Mouse (Mus musculus): ENCODE measurements around the gene Abcd3. TPM values are rescaled to one million over a fixed set of nuclear protein-coding genes. Genes with fewer than 3 reads are reported as not detected.

Gene Abcd3
- polyA plus RNA-seq, 1 experiment from 2014 or later, result 115 TPM

GRCm38 (mm10) chr3:121723968-121724524, 91.1 kb downstream of the Abcd3 start:
- ATAC-seq (no peak), DNase-seq (ENCODE audit: low read depth, low spot score) (no peak)
- in situ Hi-C loops (cut with MboI; ENCODE audit: low pct_unique_long_range_greater_than_20kb), result loop anchor here (5.0 kb wide), 2 partner anchors 37 to 72 kb away; no protein-coding TSS in a partner anchor
- ChIA-PET POLR2A (interaction anchor here (0.7 to 3.1 kb wide), 18 partner anchors 12 to 837 kb away, joined by 3 to 15 read pairs (median 4); no protein-coding TSS in a partner anchor), CTCF (interaction anchor here (0.8 to 5.6 kb wide), 15 partner anchors 9 to 188 kb away, joined by 3 to 91 read pairs (median 6); no protein-coding TSS in a partner anchor)
- H3K27me3 ChIP-seq, result no peaks in the 10 kb centered on the region
- no peak for TF ChIP-seq CTCF (IDR thresholded peaks at IDR 0.05)

DNA sequence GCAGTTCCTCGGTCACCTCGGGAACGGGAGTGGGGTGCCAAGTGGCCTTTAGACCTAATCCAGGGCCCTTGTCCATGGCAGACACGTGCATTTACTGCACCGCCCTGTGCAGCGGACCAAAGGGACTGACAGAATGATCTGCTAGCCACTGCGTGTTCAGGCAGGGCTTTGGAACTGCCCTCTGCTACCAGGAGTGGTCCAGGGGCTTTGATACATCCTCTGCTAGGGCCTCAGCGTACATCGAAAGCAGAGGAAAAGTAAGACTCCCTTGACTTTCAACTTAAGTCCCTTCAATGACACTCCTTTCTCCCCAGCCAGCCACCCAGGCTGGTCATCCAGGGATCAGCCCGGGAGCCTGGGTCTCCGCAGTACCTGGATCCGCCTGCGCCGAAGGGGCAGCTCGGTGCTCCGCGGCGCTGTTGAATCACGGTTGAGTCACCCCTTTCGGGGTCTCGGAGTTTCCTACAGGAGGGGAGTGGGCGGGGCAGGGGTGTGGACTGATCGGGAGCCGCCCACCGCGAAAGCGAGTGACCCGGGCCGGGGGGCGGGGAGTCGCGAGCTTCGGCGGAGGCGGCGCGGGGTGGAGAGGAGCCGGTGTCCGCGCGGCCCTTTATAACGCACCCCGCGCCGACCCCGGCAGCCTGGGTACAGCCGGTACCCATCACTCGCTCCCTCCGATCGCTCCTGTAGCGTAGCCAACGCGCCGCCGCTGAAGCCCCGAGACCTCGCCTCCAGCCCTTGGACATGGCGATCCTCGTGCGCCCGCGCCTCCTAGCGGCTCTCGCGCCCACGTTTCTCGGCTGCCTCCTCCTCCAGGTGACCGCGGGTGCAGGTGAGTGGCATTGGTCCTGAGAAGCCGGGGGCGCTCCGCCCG, 91.9 kb downstream of the Abcd3 start, which contains the start of gene F3:
F3 (plus strand) TSS at position 567 of the 874 bp plus-strand sequence.
- DNase-seq (ENCODE audit: low read depth, low spot score) (no peak), ATAC-seq (peak; percentile 80)
- CTCF ChIA-PET, result interaction anchor here (0.7 to 5.6 kb wide), 20 partner anchors 10 to 187 kb away, joined by 3 to 91 read pairs (median 4); no protein-coding TSS in a partner anchor
- TF ChIP-seq CTCF (IDR thresholded peaks at IDR 0.05), result no peak
- POLR2A ChIA-PET, result interaction anchor here (0.7 to 3.1 kb wide), 14 partner anchors 13 to 107 kb away, joined by 3 to 15 read pairs (median 5); no protein-coding TSS in a partner anchor
- in situ Hi-C loops (cut with MboI; ENCODE audit: low pct_unique_long_range_greater_than_20kb), result loop anchor here (5.0 kb wide), 2 partner anchors 36 to 71 kb away; no protein-coding TSS in a partner anchor
- H3K27me3 ChIP-seq, result no peaks in the 10 kb centered on the region

GRCm38 (mm10) chr3:121721691-121722070, 93.4 kb downstream of the Abcd3 start:
- CTCF ChIA-PET, result interaction anchor here (0.9 to 5.6 kb wide), 14 partner anchors 12 to 150 kb away, joined by 3 to 33 read pairs (median 4); no protein-coding TSS in a partner anchor

DNA sequence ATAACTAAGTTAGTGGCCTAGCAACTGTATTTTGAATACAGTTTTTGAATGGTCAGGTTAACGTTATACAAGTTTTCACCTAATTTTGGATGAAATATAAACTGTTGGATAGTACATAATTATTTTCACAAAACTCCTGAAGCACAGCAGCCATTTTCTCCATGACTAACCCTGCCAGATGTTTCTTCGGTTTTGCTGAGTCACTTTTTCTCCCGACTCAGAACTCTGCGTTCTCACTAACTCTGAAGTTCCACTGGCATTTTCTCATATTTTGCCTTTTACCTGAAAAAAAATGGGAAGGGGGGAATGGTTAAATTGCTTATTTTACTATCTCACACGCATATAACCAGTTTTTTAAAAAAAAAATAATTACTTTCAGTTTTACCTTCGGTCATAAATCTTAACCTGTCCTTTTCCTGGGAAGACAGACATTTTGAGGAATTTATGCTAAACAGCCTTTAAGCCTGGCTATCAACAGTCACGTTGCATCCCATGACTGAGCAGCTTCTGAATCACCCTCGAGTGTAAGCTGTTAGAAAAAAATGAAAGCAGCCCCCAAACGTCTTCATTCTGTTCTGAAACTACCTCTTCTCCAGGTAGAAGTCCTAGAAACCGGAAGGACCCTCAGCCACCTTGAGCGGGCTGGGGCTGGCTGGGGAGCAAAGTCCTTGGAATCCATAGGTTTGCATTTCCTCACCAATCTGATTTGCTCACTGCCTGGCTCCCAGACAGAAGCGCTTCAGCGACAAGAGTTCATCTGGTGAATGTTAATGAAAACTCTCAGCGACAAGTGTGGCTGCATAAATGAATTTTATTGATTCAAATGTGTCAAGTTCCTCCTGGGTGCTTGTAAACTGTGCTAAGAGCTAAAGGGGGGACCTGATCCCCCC, 94.1 kb downstream of the Abcd3 start:
- no peak for DNase-seq (ENCODE audit: low read depth, low spot score)
- no peaks in the 10 kb centered on the region for H3K27me3 ChIP-seq
- ChIA-PET CTCF (interaction anchor here (0.9 to 5.6 kb wide), 12 partner anchors 13 to 150 kb away, joined by 3 to 33 read pairs (median 5); no protein-coding TSS in a partner anchor), POLR2A (interaction anchor here (0.6 to 1.5 kb wide), 8 partner anchors 8 to 455 kb away, joined by 3 to 5 read pairs (median 3); no protein-coding TSS in a partner anchor)
- TF ChIP-seq CTCF (IDR thresholded peaks at IDR 0.05), result no peak
- in situ Hi-C loops (cut with MboI; ENCODE audit: low pct_unique_long_range_greater_than_20kb), result loop anchor here (5.0 kb wide), 2 partner anchors 34 to 69 kb away; no protein-coding TSS in a partner anchor
- ATAC-seq, result no peak

More at GRCm38 (mm10) chr3:121721691-121722070, 93.4 kb downstream of the Abcd3 start:
- TF ChIP-seq CTCF (IDR thresholded peaks at IDR 0.05), result no peak
- POLR2A ChIA-PET, result interaction anchor here (0.6 to 1.5 kb wide), 6 partner anchors 9 to 454 kb away, joined by 3 to 4 read pairs (median 3); no protein-coding TSS in a partner anchor
- H3K27me3 ChIP-seq, result no peaks in the 10 kb centered on the region
- no peak for DNase-seq (ENCODE audit: low read depth, low spot score)
- in situ Hi-C loops (cut with MboI; ENCODE audit: low pct_unique_long_range_greater_than_20kb), result loop anchor here (5.0 kb wide), 2 partner anchors 34 to 69 kb away; no protein-coding TSS in a partner anchor
- ATAC-seq, result no peak

- ChIA-PET CTCF (interaction anchor here (3.2 kb wide), 1 partner anchor 17 kb away, joined by 17 read pairs; no protein-coding TSS in a partner anchor), POLR2A (interaction anchor here (1.5 kb wide), 1 partner anchor 17 kb away, joined by 5 read pairs; no protein-coding TSS in a partner anchor)
- ATAC-seq (no peak), DNase-seq (ENCODE audit: low read depth, low spot score) (no peak)
- in situ Hi-C loops (cut with MboI; ENCODE audit: low pct_unique_long_range_greater_than_20kb), result loop anchor here (5.0 kb wide), 2 partner anchors 32 to 67 kb away; no protein-coding TSS in a partner anchor
- no peak for TF ChIP-seq CTCF (IDR thresholded peaks at IDR 0.05)
- H3K27me3 ChIP-seq, result no peaks in the 10 kb centered on the region
Measured at GRCm38 (mm10) chr3:121719701-121720100, 95.4 kb downstream of the Abcd3 start.

GRCm38 (mm10) chr3:121718679-121719078, 96.4 kb downstream of the Abcd3 start:
- in situ Hi-C loops (cut with MboI; ENCODE audit: low pct_unique_long_range_greater_than_20kb), result no loop called here
- no peak for TF ChIP-seq CTCF (IDR thresholded peaks at IDR 0.05)
- ATAC-seq (no peak), DNase-seq (ENCODE audit: low read depth, low spot score) (no peak)
- ChIA-PET CTCF (interaction anchor here (1.1 kb wide), 1 partner anchor 83 kb away, joined by 4 read pairs; no protein-coding TSS in a partner anchor), POLR2A (interaction anchor here (0.6 to 1.5 kb wide), 2 partner anchors 18 to 124 kb away, joined by 3 to 5 read pairs; no protein-coding TSS in a partner anchor)
- no peaks in the 10 kb centered on the region for H3K27me3 ChIP-seq

GRCm38 (mm10) chr3:121716480-121716879, 98.6 kb downstream of the Abcd3 start:
- ChIA-PET POLR2A (no interaction called here), CTCF (interaction anchor here (0.7 to 1.5 kb wide), 5 partner anchors 9 to 163 kb away, joined by 3 to 4 read pairs (median 3); no protein-coding TSS in a partner anchor)
- H3K27me3 ChIP-seq, result no peaks in the 10 kb centered on the region
- ATAC-seq (no peak), DNase-seq (ENCODE audit: low read depth, low spot score) (no peak)
- in situ Hi-C loops (cut with MboI; ENCODE audit: low pct_unique_long_range_greater_than_20kb), result no loop called here
- no peak for TF ChIP-seq CTCF (IDR thresholded peaks at IDR 0.05)

GRCm38 (mm10) chr3:121715741-121716459, 99.2 kb downstream of the Abcd3 start:
- ChIA-PET POLR2A (interaction anchor here (1.3 kb wide), 1 partner anchor 10 kb away, joined by 3 read pairs; no protein-coding TSS in a partner anchor), CTCF (interaction anchor here (0.7 to 1.4 kb wide), 5 partner anchors 16 to 162 kb away, joined by 3 to 4 read pairs (median 3); no protein-coding TSS in a partner anchor)
- no peak for DNase-seq (ENCODE audit: low read depth, low spot score)
- in situ Hi-C loops (cut with MboI; ENCODE audit: low pct_unique_long_range_greater_than_20kb), result no loop called here
- no peaks in the 10 kb centered on the region for H3K27me3 ChIP-seq
- no peak for TF ChIP-seq CTCF (IDR thresholded peaks at IDR 0.05)
- no peak for ATAC-seq

Data from Patski (cell line).